Mouse (Mus musculus): ENCODE measurements around the gene Exoc4. TPM values are rescaled to one million over a fixed set of nuclear protein-coding genes. Genes with fewer than 3 reads are reported as not detected.

Gene Exoc4
- total RNA-seq, 2 experiments from 2014 or later = 37.7 to 38.8 TPM

GRCm38 (mm10) chr6:33575947-33576346 lies 327.1 kb downstream of the Exoc4 start:
- no peak for DNase-seq (ENCODE audit: low spot score)
- intact Hi-C loops (cut with DNase I) = no loop called here

GRCm38 (mm10) chr6:33608469-33608868 lies 359.6 kb downstream of the Exoc4 start:
- no peak for DNase-seq (ENCODE audit: low spot score)
- intact Hi-C loops (cut with DNase I) = no loop called here

DNA sequence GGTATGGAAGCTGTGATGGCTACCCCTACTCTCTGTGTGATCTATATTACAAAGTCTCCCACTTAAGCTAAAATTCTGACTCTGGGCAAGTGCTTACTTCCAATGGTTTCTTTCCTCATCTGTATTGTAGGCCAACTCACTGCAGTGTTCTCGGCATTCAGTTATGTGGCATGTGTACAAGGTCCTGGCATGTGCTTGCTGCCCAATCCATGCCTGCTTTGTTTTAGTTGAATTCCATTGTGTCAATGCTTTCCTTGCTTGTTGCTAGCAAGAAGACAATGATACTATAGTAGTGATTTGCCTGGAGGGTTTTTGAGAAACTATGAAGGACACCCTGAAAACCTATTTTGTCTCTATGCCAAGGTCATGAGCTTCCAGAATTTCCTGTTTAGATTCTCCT lies 365.1 kb downstream of the Exoc4 start:
- no peak for DNase-seq (ENCODE audit: low spot score)
- intact Hi-C loops (cut with DNase I) = no loop called here

DNA sequence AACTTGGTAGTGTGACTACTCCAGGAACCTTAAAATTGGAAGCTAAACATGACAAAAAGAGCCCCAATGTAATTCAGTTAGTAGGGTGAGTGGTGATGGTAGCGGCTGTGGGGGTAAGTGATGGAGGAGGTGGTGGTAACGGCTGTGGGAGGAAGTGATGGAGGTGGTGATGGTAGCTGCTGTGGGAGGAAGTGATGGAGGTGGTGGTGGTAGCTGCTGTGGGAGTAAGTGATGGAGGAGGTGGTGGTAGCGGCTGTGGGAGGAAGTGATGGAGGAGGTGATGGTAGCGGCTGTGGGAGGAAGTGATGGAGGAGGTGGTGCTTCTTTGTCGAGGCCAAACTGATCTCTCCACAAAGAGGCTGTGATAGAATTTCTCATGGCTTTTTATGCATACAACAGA lies 369.7 kb downstream of the Exoc4 start:
- DNase-seq (ENCODE audit: low spot score) = no peak
- intact Hi-C loops (cut with DNase I) = no loop called here

DNA sequence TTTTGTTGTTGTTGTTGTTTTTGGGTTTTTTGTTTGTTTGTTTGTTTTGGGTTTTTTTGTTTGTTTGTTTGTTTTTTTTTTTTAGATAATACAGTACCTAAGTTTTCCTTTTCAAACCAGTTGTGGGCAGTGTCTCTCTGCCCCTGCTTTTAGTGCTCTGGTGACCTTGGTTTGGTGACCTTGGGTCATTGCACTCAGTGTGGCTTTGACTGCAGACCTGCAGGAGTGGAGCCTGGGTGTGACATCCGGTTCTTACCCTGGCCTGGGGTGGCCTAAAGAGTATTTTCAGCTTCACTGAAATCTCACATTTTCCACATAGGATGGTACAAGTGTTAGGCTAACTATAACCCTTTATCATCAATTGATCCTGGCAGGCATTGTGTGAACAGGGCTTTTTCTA lies 371.8 kb downstream of the Exoc4 start:
- no peak for DNase-seq (ENCODE audit: low spot score)
- intact Hi-C loops (cut with DNase I) = no loop called here

GRCm38 (mm10) chr6:33625931-33626330 lies 377.0 kb downstream of the Exoc4 start:
- DNase-seq (ENCODE audit: low spot score) = no peak

GRCm38 (mm10) chr6:33631133-33631532 lies 382.2 kb downstream of the Exoc4 start:
- no peak for DNase-seq (ENCODE audit: low spot score)
- intact Hi-C loops (cut with DNase I) = no loop called here

More at GRCm38 (mm10) chr6:33625931-33626330, 377.0 kb downstream of the Exoc4 start:
- intact Hi-C loops (cut with DNase I) = no loop called here

DNA sequence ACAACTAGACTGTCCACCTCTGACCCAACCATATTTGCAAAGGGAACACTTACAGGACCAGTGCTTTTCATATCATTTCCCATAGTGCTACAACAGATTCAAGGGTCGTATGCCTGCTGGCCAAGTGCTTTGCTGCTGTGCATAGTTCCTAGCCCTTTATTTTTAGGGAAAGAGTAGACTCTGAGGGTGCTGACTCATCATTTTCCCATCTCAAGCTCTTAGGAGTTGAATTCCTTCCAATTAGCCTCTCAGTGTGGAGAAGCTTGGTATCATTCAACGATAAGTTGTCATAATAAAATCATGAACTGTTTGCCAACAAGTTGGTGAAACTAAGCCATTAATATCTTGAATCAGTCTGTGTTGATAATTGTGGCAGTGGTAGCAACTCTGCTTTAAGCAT lies 388.3 kb downstream of the Exoc4 start:
- intact Hi-C loops (cut with DNase I) = no loop called here

GRCm38 (mm10) chr6:33681778-33682640 lies 433.1 kb downstream of the Exoc4 start:
- no peak for DNase-seq (ENCODE audit: low spot score)
- intact Hi-C loops (cut with DNase I) = no loop called here

More for the DNA sequence above, 388.3 kb downstream of the Exoc4 start:
- DNase-seq (ENCODE audit: low spot score) = no peak

DNA sequence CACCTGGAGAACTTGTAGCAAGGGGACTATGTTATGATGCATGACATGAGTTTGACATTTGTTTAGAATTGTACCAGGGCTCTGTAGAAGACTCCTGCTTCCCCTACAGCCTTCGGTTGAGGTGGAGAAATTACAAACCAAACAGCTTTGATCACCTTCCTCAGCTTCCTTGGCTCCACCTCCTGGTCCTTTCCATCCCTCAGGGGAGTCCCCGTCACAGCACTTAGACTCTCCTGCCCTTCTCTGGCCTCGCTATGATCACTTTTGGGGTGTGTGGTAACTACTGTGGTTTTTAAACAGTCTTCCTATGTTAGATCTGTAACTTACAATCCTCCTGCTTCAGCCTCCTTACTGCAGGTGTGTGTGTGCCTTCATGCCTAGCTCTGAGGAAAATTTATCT lies 434.6 kb downstream of the Exoc4 start:
- no peak for DNase-seq (ENCODE audit: low spot score)
- intact Hi-C loops (cut with DNase I) = no loop called here

GRCm38 (mm10) chr6:33685321-33685720 lies 436.4 kb downstream of the Exoc4 start:
- intact Hi-C loops (cut with DNase I) = no loop called here
- no peak for DNase-seq (ENCODE audit: low spot score)

GRCm38 (mm10) chr6:33690601-33691000 lies 441.7 kb downstream of the Exoc4 start:
- intact Hi-C loops (cut with DNase I) = no loop called here
- DNase-seq (ENCODE audit: low spot score) = no peak

DNA sequence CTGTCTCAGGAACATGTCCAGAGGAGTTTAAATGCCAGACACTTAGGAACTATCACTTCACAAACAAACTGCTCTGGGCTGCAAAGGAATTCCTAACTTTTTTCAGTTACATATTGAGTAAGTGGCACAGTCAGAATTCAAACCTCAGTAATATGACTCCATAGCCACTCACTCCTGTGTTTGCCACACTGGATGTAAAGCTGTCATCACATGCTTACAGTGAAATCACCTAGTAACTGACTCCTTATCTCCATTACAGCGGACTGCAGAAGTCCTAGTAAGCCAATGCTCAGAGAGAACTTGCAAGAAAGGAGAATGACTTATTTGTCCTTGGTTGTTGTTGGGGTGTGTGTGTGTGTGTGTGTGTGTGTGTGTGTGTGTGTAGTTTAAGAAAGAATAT lies 448.1 kb downstream of the Exoc4 start:
- intact Hi-C loops (cut with DNase I) = no loop called here
- DNase-seq (ENCODE audit: low spot score) = no peak

- DNase-seq (ENCODE audit: low spot score) = no peak
- intact Hi-C loops (cut with DNase I) = no loop called here
These were observed 460.0 kb downstream of the Exoc4 start for GRCm38 (mm10) chr6:33708907-33709306.

GRCm38 (mm10) chr6:33709340-33709739 lies 460.5 kb downstream of the Exoc4 start:
- no peak for DNase-seq (ENCODE audit: low spot score)
- intact Hi-C loops (cut with DNase I) = no loop called here

DNA sequence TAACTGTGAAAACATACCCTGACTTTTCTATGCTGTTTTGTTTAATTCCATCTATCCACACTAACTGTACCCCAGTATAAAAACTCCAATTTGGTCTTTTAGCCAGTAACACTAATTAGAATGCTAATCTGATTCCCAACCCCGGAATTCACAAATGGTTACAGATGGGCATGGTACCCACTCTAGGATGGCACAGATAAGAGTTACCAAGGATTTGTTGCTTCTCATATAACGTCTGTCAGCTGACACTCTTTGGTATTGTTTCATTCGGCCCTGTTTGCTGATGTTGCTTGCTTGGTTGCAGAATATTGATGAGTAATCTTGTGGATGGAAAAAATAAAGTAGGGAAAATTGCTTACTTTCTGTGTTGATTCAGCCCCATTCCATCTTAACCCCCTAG lies 462.9 kb downstream of the Exoc4 start:
- DNase-seq (ENCODE audit: low spot score) = no peak
- intact Hi-C loops (cut with DNase I) = no loop called here

DNA sequence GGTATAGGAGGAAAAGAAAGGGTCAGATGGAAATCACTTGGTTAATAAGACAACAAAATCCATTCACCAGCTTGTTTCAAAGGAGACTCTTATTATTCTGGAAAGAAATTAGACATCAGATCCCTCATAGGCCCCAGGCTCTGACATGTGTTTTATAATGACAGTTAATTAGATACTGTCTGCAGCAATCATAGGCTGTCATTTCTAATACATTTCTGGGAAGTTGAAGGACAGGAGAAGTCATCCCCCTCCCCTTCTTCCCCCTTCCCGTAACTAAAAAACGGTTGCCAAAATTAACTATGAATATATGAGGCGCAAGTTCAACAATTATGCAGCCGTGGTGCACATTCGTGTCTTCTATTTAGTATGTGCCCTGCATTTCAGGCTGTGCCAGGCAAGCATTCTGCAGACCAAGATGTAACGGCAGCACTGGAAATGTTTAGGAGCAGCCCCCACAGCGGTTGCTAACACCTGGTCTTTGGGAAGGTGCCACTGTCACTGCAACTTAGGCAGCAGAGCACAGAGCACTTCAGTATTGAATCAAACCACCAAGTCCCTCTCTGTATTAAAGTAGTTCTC lies 463.7 kb downstream of the Exoc4 start:
- DNase-seq (ENCODE audit: low spot score) = no peak
- intact Hi-C loops (cut with DNase I) = no loop called here

GRCm38 (mm10) chr6:33716254-33716965 lies 467.5 kb downstream of the Exoc4 start:
- intact Hi-C loops (cut with DNase I) = no loop called here
- DNase-seq (ENCODE audit: low spot score) = no peak

GRCm38 (mm10) chr6:33721166-33721565 lies 472.3 kb downstream of the Exoc4 start:
- DNase-seq (ENCODE audit: low spot score) = no peak
- intact Hi-C loops (cut with DNase I) = no loop called here

DNA sequence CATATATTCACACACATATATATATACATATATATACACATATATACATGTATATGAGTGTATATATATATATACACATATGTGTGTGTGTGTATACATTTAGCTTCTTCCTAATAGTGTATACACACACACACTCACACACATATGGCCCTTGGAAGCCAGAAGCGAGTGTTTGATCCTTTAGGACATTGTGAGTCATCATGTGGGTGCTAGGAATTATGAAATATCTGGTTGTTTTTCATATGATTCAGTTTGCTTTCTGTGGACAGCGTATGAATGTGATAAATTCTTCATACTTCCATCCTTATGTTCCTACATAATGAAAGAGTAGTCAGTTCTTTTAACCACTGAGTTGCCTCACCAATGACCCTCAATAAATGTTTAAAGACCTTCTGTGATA lies 473.9 kb downstream of the Exoc4 start:
- intact Hi-C loops (cut with DNase I) = no loop called here
- DNase-seq (ENCODE audit: low spot score) = no peak

GRCm38 (mm10) chr6:33724596-33724995 lies 475.7 kb downstream of the Exoc4 start:
- intact Hi-C loops (cut with DNase I) = no loop called here
- DNase-seq (ENCODE audit: low spot score) = no peak
